ENCODE assay signal across 8 mouse cellular contexts in genomic region chr17:71311340-71312171, GRCm38 (mm10). TPM values are rescaled to one million over a fixed set of nuclear protein-coding genes. Genes with fewer than 3 reads are reported as not detected.
DNase-seq lines count a peak whose midpoint lies in the region; ATAC-seq and TF ChIP-seq lines count a peak whose summit lies in the region.

Emilin2 (minus strand) TSS chr17:71311978.

- no peak for TF ChIP-seq CTCF in testis, adult 2 months (IDR thresholded peaks at IDR 0.05; ENCODE audit: control insufficient read depth, insufficient read depth, insufficient replicate concordance, low read depth, low read length)

- DNase-seq in testis, postnatal 14 days (ENCODE audit: low spot score): no peak
- DNase-seq in embryonic facial prominence, embryonic 10.5 days (ENCODE audit: low spot score): peak; percentile 59
- DNase-seq in thymus, postnatal 14 days: peak; percentile 64

- H3K27me3 ChIP-seq in testis, adult 2 months (ENCODE audit: control insufficient read depth, insufficient read depth, low read length): peaks cover 5% of the 10 kb centered on the region; the same call in 1 of the 2 replicates
- peaks cover 32% of the 10 kb centered on the region for H3K27me3 ChIP-seq in embryonic facial prominence, embryonic 10.5 days (replicated peaks; ENCODE audit: low read depth, poor library complexity, severe bottlenecking)
- H3K27me3 ChIP-seq in heart, embryonic 14.5 days (ENCODE audit: control insufficient read depth, insufficient read depth, low read length): peaks cover 5% of the 10 kb centered on the region; the same call in 1 of the 2 replicates
- H3K27me3 ChIP-seq in limb, embryonic 12.5 days: peaks cover 20% of the 10 kb centered on the region
- H3K27me3 ChIP-seq in midbrain, embryonic 15.5 days (replicated peaks): peaks cover 34% of the 10 kb centered on the region

- H3K4me1 ChIP-seq in testis, adult 2 months (ENCODE audit: control insufficient read depth, insufficient read depth, low read length): peaks cover 10% of the 10 kb centered on the region
- H3K4me1 ChIP-seq in embryonic facial prominence, embryonic 10.5 days: peaks cover 35% of the 10 kb centered on the region
- peaks cover 15 to 29% of the 10 kb centered on the region in 2 experiments for H3K4me1 ChIP-seq in heart, embryonic 14.5 days (ENCODE audit: control insufficient read depth in 2 of 2, insufficient read depth in 2 of 2, low read length in 2 of 2)
- H3K4me1 ChIP-seq in limb, embryonic 12.5 days (replicated peaks): peaks cover 13% of the 10 kb centered on the region
- H3K4me1 ChIP-seq in midbrain, embryonic 15.5 days: peaks cover 25% of the 10 kb centered on the region

- H3K4me3 ChIP-seq in testis, adult 2 months (ENCODE audit: control insufficient read depth, low read depth, low read length): peak within 1 kb of the TSS; percentile 64
- peak within 1 kb of the TSS; percentile 78 for H3K4me3 ChIP-seq in embryonic facial prominence, embryonic 10.5 days
- H3K4me3 ChIP-seq in heart, embryonic 14.5 days (ENCODE audit: control insufficient read depth in 1 of 2, insufficient read depth in 1 of 2, low read depth in 1 of 2, low read length in 2 of 2): peak within 1 kb of the TSS; percentile 62 to 68
- H3K4me3 ChIP-seq in limb, embryonic 12.5 days (replicated peaks): peak within 1 kb of the TSS; percentile 60
- H3K4me3 ChIP-seq in midbrain, embryonic 15.5 days: peak within 1 kb of the TSS; percentile 59

- no peaks in the 10 kb centered on the region for H3K36me3 ChIP-seq in testis, adult 2 months (ENCODE audit: control insufficient read depth, insufficient read depth, low read length)
- H3K36me3 ChIP-seq in embryonic facial prominence, embryonic 10.5 days (replicated peaks): no peaks in the 10 kb centered on the region
- no peaks in the 10 kb centered on the region for H3K36me3 ChIP-seq in heart, embryonic 14.5 days (ENCODE audit: control insufficient read depth, insufficient read depth, low read length)
- no peaks in the 10 kb centered on the region for H3K36me3 ChIP-seq in limb, embryonic 12.5 days
- H3K36me3 ChIP-seq in midbrain, embryonic 15.5 days (replicated peaks): no peaks in the 10 kb centered on the region

- ATAC-seq in heart, embryonic 14.5 days (ENCODE audit: insufficient number of reproducible peaks, insufficient read depth, low FRiP score, low read depth): no peak
- ATAC-seq in limb, embryonic 12.5 days (ENCODE audit: insufficient number of reproducible peaks, insufficient read depth, low FRiP score, low TSS enrichment, low read depth): no peak
- ATAC-seq in midbrain, embryonic 15.5 days (replicated peaks): no peak
- no peak for ATAC-seq in inflammation-experienced regulatory T-cells, adult 6 months

- H3K27ac ChIP-seq in testis, adult 2 months (ENCODE audit: control insufficient read depth, insufficient read depth, low read depth, low read length): no peak within 1 kb of the TSS
- H3K27ac ChIP-seq in embryonic facial prominence, embryonic 10.5 days (replicated peaks): peak within 1 kb of the TSS; percentile 92
- H3K27ac ChIP-seq in heart, embryonic 14.5 days (replicated peaks in 1 of 2; ENCODE audit: control insufficient read depth in 1 of 2, insufficient read depth in 1 of 2, low read depth in 2 of 2, low read length in 2 of 2): peak within 1 kb of the TSS in 1 of 2 experiments; percentile 57; a peak in 2 of 4 replicates
- peak within 1 kb of the TSS; percentile 73; the same call in 1 of the 2 replicates for H3K27ac ChIP-seq in limb, embryonic 12.5 days
- H3K27ac ChIP-seq in midbrain, embryonic 15.5 days: no peak within 1 kb of the TSS

- WGBS in embryonic facial prominence, embryonic 10.5 days: 7% methylated on average over 20 of the region's 20 CpGs
- 9% methylated on average over 20 of the region's 20 CpGs for WGBS in heart, embryonic 14.5 days
- WGBS in limb, embryonic 12.5 days: 6% methylated on average over 20 of the region's 20 CpGs
- 10% methylated on average over 20 of the region's 20 CpGs for WGBS in midbrain, embryonic 15.5 days

- no peak for TF ChIP-seq POLR2A in testis, adult 2 months (IDR thresholded peaks at IDR 0.05; ENCODE audit: control insufficient read depth, low read depth, low read length)

- no peaks in the 10 kb centered on the region for H3K9me3 ChIP-seq in embryonic facial prominence, embryonic 10.5 days
- no peaks in the 10 kb centered on the region for H3K9me3 ChIP-seq in heart, embryonic 14.5 days (ENCODE audit: control insufficient read depth, low read length)
- no peaks in the 10 kb centered on the region for H3K9me3 ChIP-seq in limb, embryonic 12.5 days
- no peaks in the 10 kb centered on the region for H3K9me3 ChIP-seq in midbrain, embryonic 15.5 days

- peak within 1 kb of the TSS; percentile 98 for H3K4me2 ChIP-seq in heart, embryonic 14.5 days (ENCODE audit: low read length)
- H3K4me2 ChIP-seq in limb, embryonic 12.5 days: peak within 1 kb of the TSS; percentile 98
- peak within 1 kb of the TSS; percentile 100 for H3K4me2 ChIP-seq in midbrain, embryonic 15.5 days

- H3K9ac ChIP-seq in heart, embryonic 14.5 days (ENCODE audit: low read length): peak within 1 kb of the TSS; percentile 82
- peak within 1 kb of the TSS; percentile 78 for H3K9ac ChIP-seq in limb, embryonic 12.5 days (replicated peaks)
- peak within 1 kb of the TSS; percentile 59 for H3K9ac ChIP-seq in midbrain, embryonic 15.5 days

RNA-seq across cellular contexts. Expression of gene Emilin2, which starts in this region (rescaled TPM):
- polyA plus RNA-seq in testis, adult 2 months (2012; rRNA removed): 10.9 and 13.1 TPM in 2 replicates
- 22.2 and 23.8 TPM in 2 replicates for polyA plus RNA-seq in embryonic facial prominence, embryonic 10.5 days (2016; fragmentation: Nextera tagmentation; extraction: Ambion mirVana)
- 42.6 and 45.4 TPM in 2 replicates for polyA plus RNA-seq in heart, embryonic 14.5 days (2014; fragmentation: Nextera tagmentation; extraction: Ambion mirVana)
- polyA plus RNA-seq in limb, embryonic 12.5 days (2016; fragmentation: Nextera tagmentation; extraction: Ambion mirVana): 22.9 and 23.7 TPM in 2 replicates
- 1.2 and 2.0 TPM in 2 replicates for polyA plus RNA-seq in midbrain, embryonic 15.5 days (2015; fragmentation: Nextera tagmentation; extraction: Ambion mirVana)
- under 1 TPM; 0.08 to 0.21 (median 0.15) TPM for polyA plus RNA-seq in inflammation-experienced regulatory T-cells, adult 6 months (2017; shearing (Covaris generic))

Comparison
In these comparisons a context has a peak if more than half of its experiments do, and no peak if none do; other contexts are left out.
1. H3K27ac ChIP-seq: peak in embryonic facial prominence, embryonic 10.5 days (single experiment) and limb, embryonic 12.5 days (single experiment); none in testis, adult 2 months (single experiment) and midbrain, embryonic 15.5 days (single experiment).
2. Peak in every context shown above with its lines, with median percentiles within 50 percentile points of each other: H3K4me3 ChIP-seq, H3K4me2 ChIP-seq and H3K9ac ChIP-seq.